Mouse (Mus musculus): ENCODE measurements around the gene Det1. TPM values are rescaled to one million over a fixed set of nuclear protein-coding genes. Genes with fewer than 3 reads are reported as not detected.

The Det1 gene
- polyA plus RNA-seq, 1 experiment from 2014 or later = 12.9 TPM

GRCm38 (mm10) chr7:78865212-78865949 lies 18.3 kb upstream of the Det1 start:
- Histone ChIP-seq H3K9ac (replicated peaks; ENCODE audit: low read depth, low read length) (no peak overlapping the region), H3K4me1 (ENCODE audit: control insufficient read depth, insufficient read depth, low read length) (no peaks in the 10 kb centered on the region), H3K27ac (ENCODE audit: low read depth, low read length) (no peak overlapping the region), H3K27me3 (ENCODE audit: control insufficient read depth, insufficient read depth, low read length) (no peaks in the 10 kb centered on the region), H3K36me3 (ENCODE audit: control insufficient read depth, insufficient read depth, low read length) (no peaks in the 10 kb centered on the region), H3K4me3 (ENCODE audit: low read depth, low read length) (no peak overlapping the region), H3K9me3 (ENCODE audit: control insufficient read depth, low read length) (no peaks in the 10 kb centered on the region), H3K4me2 (ENCODE audit: low read depth, low read length) (no peak overlapping the region)
- ATAC-seq (ENCODE audit: low read depth) = no peak
- WGBS = 63% methylated on average over 12 of the region's 12 CpGs

GRCm38 (mm10) chr7:78864446-78864802 lies 17.4 kb upstream of the Det1 start:
- WGBS = 75% methylated on average over 4 of the region's 4 CpGs
- no peak overlapping the region for H3K27ac ChIP-seq (ENCODE audit: low read depth, low read length)
- no peak overlapping the region for H3K9ac ChIP-seq (replicated peaks; ENCODE audit: low read depth, low read length)
- H3K4me2 ChIP-seq (ENCODE audit: low read depth, low read length) = no peak overlapping the region
- no peaks in the 10 kb centered on the region for H3K9me3 ChIP-seq (ENCODE audit: control insufficient read depth, low read length)
- ATAC-seq (ENCODE audit: low read depth) = no peak
- H3K4me3 ChIP-seq (ENCODE audit: low read depth, low read length) = no peak overlapping the region
- H3K27me3 ChIP-seq (ENCODE audit: control insufficient read depth, insufficient read depth, low read length) = no peaks in the 10 kb centered on the region
- H3K36me3 ChIP-seq (ENCODE audit: control insufficient read depth, insufficient read depth, low read length) = no peaks in the 10 kb centered on the region
- no peaks in the 10 kb centered on the region for H3K4me1 ChIP-seq (ENCODE audit: control insufficient read depth, insufficient read depth, low read length)

GRCm38 (mm10) chr7:78863796-78864445 lies 16.9 kb upstream of the Det1 start:
- 71% methylated on average over 7 of the region's 7 CpGs for WGBS
- H3K4me1 ChIP-seq (ENCODE audit: control insufficient read depth, insufficient read depth, low read length) = no peaks in the 10 kb centered on the region
- no peak overlapping the region for H3K27ac ChIP-seq (ENCODE audit: low read depth, low read length)
- no peaks in the 10 kb centered on the region for H3K27me3 ChIP-seq (ENCODE audit: control insufficient read depth, insufficient read depth, low read length)
- H3K9me3 ChIP-seq (ENCODE audit: control insufficient read depth, low read length) = no peaks in the 10 kb centered on the region
- H3K4me3 ChIP-seq (ENCODE audit: low read depth, low read length) = no peak overlapping the region
- no peaks in the 10 kb centered on the region for H3K36me3 ChIP-seq (ENCODE audit: control insufficient read depth, insufficient read depth, low read length)
- H3K9ac ChIP-seq (replicated peaks; ENCODE audit: low read depth, low read length) = no peak overlapping the region
- no peak for ATAC-seq (ENCODE audit: low read depth)
- no peak overlapping the region for H3K4me2 ChIP-seq (ENCODE audit: low read depth, low read length)

GRCm38 (mm10) chr7:78855044-78855655 lies 8.1 kb upstream of the Det1 start:
- WGBS = 63% methylated on average over 5 of the region's 5 CpGs
- H3K4me3 ChIP-seq (ENCODE audit: low read depth, low read length) = no peak overlapping the region
- no peak for ATAC-seq (ENCODE audit: low read depth)
- no peak overlapping the region for H3K27ac ChIP-seq (ENCODE audit: low read depth, low read length)
- no peaks in the 10 kb centered on the region for H3K36me3 ChIP-seq (ENCODE audit: control insufficient read depth, insufficient read depth, low read length)
- no peak overlapping the region for H3K9ac ChIP-seq (replicated peaks; ENCODE audit: low read depth, low read length)
- no peak overlapping the region for H3K4me2 ChIP-seq (ENCODE audit: low read depth, low read length)
- no peaks in the 10 kb centered on the region for H3K27me3 ChIP-seq (ENCODE audit: control insufficient read depth, insufficient read depth, low read length)
- H3K4me1 ChIP-seq (ENCODE audit: control insufficient read depth, insufficient read depth, low read length) = no peaks in the 10 kb centered on the region
- H3K9me3 ChIP-seq (ENCODE audit: control insufficient read depth, low read length) = no peaks in the 10 kb centered on the region

- ATAC-seq (ENCODE audit: low read depth) = no peak
- WGBS = 72% methylated on average over 4 of the region's 4 CpGs
- H3K27ac ChIP-seq (ENCODE audit: low read depth, low read length) = no peak overlapping the region
These were observed 7.0 kb upstream of the Det1 start for GRCm38 (mm10) chr7:78854051-78854450.

GRCm38 (mm10) chr7:78846066-78846716 lies 872 bp downstream of the Det1 start:
- WGBS = 32% methylated on average over 12 of the region's 12 CpGs
- no peak for ATAC-seq (ENCODE audit: low read depth)

More at GRCm38 (mm10) chr7:78854051-78854450, 7.0 kb upstream of the Det1 start:
- Histone ChIP-seq H3K36me3 (ENCODE audit: control insufficient read depth, insufficient read depth, low read length) (no peaks in the 10 kb centered on the region), H3K4me1 (ENCODE audit: control insufficient read depth, insufficient read depth, low read length) (no peaks in the 10 kb centered on the region), H3K4me3 (ENCODE audit: low read depth, low read length) (no peak overlapping the region), H3K9me3 (ENCODE audit: control insufficient read depth, low read length) (no peaks in the 10 kb centered on the region), H3K27me3 (ENCODE audit: control insufficient read depth, insufficient read depth, low read length) (no peaks in the 10 kb centered on the region), H3K9ac (replicated peaks; ENCODE audit: low read depth, low read length) (no peak overlapping the region), H3K4me2 (ENCODE audit: low read depth, low read length) (no peak overlapping the region)

GRCm38 (mm10) chr7:78841601-78842000 lies 5.5 kb downstream of the Det1 start:
- H3K4me2 ChIP-seq (ENCODE audit: low read depth, low read length) = no peak overlapping the region
- ATAC-seq (ENCODE audit: low read depth) = no peak
- 94% methylated on average over 5 of the region's 5 CpGs for WGBS
- no peaks in the 10 kb centered on the region for H3K27me3 ChIP-seq (ENCODE audit: control insufficient read depth, insufficient read depth, low read length)
- H3K9ac ChIP-seq (replicated peaks; ENCODE audit: low read depth, low read length) = no peak overlapping the region; the same call in 1 of the 2 replicates
- no peak overlapping the region for H3K27ac ChIP-seq (ENCODE audit: low read depth, low read length)
- no peak overlapping the region for H3K4me3 ChIP-seq (ENCODE audit: low read depth, low read length)
- H3K9me3 ChIP-seq (ENCODE audit: control insufficient read depth, low read length) = no peaks in the 10 kb centered on the region
- H3K36me3 ChIP-seq (ENCODE audit: control insufficient read depth, insufficient read depth, low read length) = peaks cover 30% of the 10 kb centered on the region
- H3K4me1 ChIP-seq (ENCODE audit: control insufficient read depth, insufficient read depth, low read length) = 0 out of 2 replicates have a peak, but pooled peaks cover 3% of the 10 kb centered on the region

More at GRCm38 (mm10) chr7:78846066-78846716, 872 bp downstream of the Det1 start:
- H3K4me1 ChIP-seq (ENCODE audit: control insufficient read depth, insufficient read depth, low read length) = 0 out of 2 replicates have a peak, but pooled peaks cover 3% of the 10 kb centered on the region
- peak overlapping the region; percentile 96 for H3K9ac ChIP-seq (replicated peaks; ENCODE audit: low read depth, low read length)
- peak overlapping the region; percentile 86 for H3K4me2 ChIP-seq (ENCODE audit: low read depth, low read length)
- peak overlapping the region; percentile 87 for H3K4me3 ChIP-seq (ENCODE audit: low read depth, low read length)
- no peaks in the 10 kb centered on the region for H3K27me3 ChIP-seq (ENCODE audit: control insufficient read depth, insufficient read depth, low read length)
- H3K9me3 ChIP-seq (ENCODE audit: control insufficient read depth, low read length) = no peaks in the 10 kb centered on the region
- H3K36me3 ChIP-seq (ENCODE audit: control insufficient read depth, insufficient read depth, low read length) = peaks cover 12% of the 10 kb centered on the region
- peak overlapping the region; percentile 80 for H3K27ac ChIP-seq (ENCODE audit: low read depth, low read length)

GRCm38 (mm10) chr7:78837250-78837649 lies 9.8 kb downstream of the Det1 start:
- H3K27ac ChIP-seq (ENCODE audit: low read depth, low read length) = no peak overlapping the region
- no peak overlapping the region for H3K4me3 ChIP-seq (ENCODE audit: low read depth, low read length)
- no peak for ATAC-seq (ENCODE audit: low read depth)
- H3K9ac ChIP-seq (replicated peaks; ENCODE audit: low read depth, low read length) = no peak overlapping the region
- no peaks in the 10 kb centered on the region for H3K4me1 ChIP-seq (ENCODE audit: control insufficient read depth, insufficient read depth, low read length)
- peaks cover 18% of the 10 kb centered on the region; the same call in 1 of the 2 replicates for H3K36me3 ChIP-seq (ENCODE audit: control insufficient read depth, insufficient read depth, low read length)
- no peaks in the 10 kb centered on the region for H3K27me3 ChIP-seq (ENCODE audit: control insufficient read depth, insufficient read depth, low read length)
- H3K4me2 ChIP-seq (ENCODE audit: low read depth, low read length) = no peak overlapping the region
- no peaks in the 10 kb centered on the region for H3K9me3 ChIP-seq (ENCODE audit: control insufficient read depth, low read length)
- WGBS = 59% methylated on average over 4 of the region's 4 CpGs
